Mouse (Mus musculus): ENCODE data around the gene H6pd. TPM values are rescaled to one million over a fixed set of nuclear protein-coding genes. Genes with fewer than 3 reads are reported as not detected.

The H6pd gene
- total RNA-seq, 2 experiments from 2014 or later: 11.6 to 16.0 TPM

GRCm38 (mm10) chr4:150005231-150005630 lies 3.6 kb downstream of the H6pd start:
- H3K27ac ChIP-seq: no peak overlapping the region
- no peak for DNase-seq (ENCODE audit: extremely low spot score in 1 of 2, low spot score in 2 of 2)
- intact Hi-C loops (cut with DNase I): no loop called here
- no peak overlapping the region for H3K4me3 ChIP-seq
- TF ChIP-seq CTCF (IDR thresholded peaks at IDR 0.05): no peak

GRCm38 (mm10) chr4:150003641-150004040 lies 5.2 kb downstream of the H6pd start:
- intact Hi-C loops (cut with DNase I): no loop called here
- no peak overlapping the region for H3K27ac ChIP-seq
- no peak for DNase-seq (ENCODE audit: extremely low spot score in 1 of 2, low spot score in 2 of 2)
- no peak overlapping the region for H3K4me3 ChIP-seq
- TF ChIP-seq CTCF (IDR thresholded peaks at IDR 0.05): no peak

GRCm38 (mm10) chr4:150003021-150003580 lies 5.7 kb downstream of the H6pd start:
- DNase-seq (ENCODE audit: extremely low spot score in 1 of 2, low spot score in 2 of 2): no peak
- Histone ChIP-seq H3K4me3 (no peak overlapping the region), H3K27ac (no peak overlapping the region)
- TF ChIP-seq CTCF (IDR thresholded peaks at IDR 0.05): no peak
- intact Hi-C loops (cut with DNase I): no loop called here

- DNase-seq (ENCODE audit: extremely low spot score in 1 of 2, low spot score in 2 of 2): no peak
- no peak overlapping the region for H3K4me3 ChIP-seq
- intact Hi-C loops (cut with DNase I): no loop called here
- no peak overlapping the region for H3K27ac ChIP-seq
- TF ChIP-seq CTCF (IDR thresholded peaks at IDR 0.05): no peak
These were observed 6.7 kb downstream of the H6pd start for GRCm38 (mm10) chr4:150002021-150002528.

GRCm38 (mm10) chr4:150001221-150001860 lies 7.5 kb downstream of the H6pd start:
- Histone ChIP-seq H3K27ac (no peak overlapping the region), H3K4me3 (no peak overlapping the region)
- intact Hi-C loops (cut with DNase I): no loop called here
- TF ChIP-seq CTCF (IDR thresholded peaks at IDR 0.05): no peak
- DNase-seq (ENCODE audit: extremely low spot score in 1 of 2, low spot score in 2 of 2): no peak

- intact Hi-C loops (cut with DNase I): no loop called here
- no peak overlapping the region for H3K27ac ChIP-seq
- H3K4me3 ChIP-seq: no peak overlapping the region
- DNase-seq (ENCODE audit: extremely low spot score in 1 of 2, low spot score in 2 of 2): no peak
- TF ChIP-seq CTCF (IDR thresholded peaks at IDR 0.05): no peak
These were observed 8.8 kb downstream of the H6pd start for GRCm38 (mm10) chr4:149999931-150000555.

- no peak overlapping the region for H3K27ac ChIP-seq
- no peak for DNase-seq (ENCODE audit: extremely low spot score in 1 of 2, low spot score in 2 of 2)
- no peak for TF ChIP-seq CTCF (IDR thresholded peaks at IDR 0.05)
- intact Hi-C loops (cut with DNase I): no loop called here
- no peak overlapping the region for H3K4me3 ChIP-seq
These were observed 9.3 kb downstream of the H6pd start for GRCm38 (mm10) chr4:149999510-149999900.

GRCm38 (mm10) chr4:149998786-149999509 lies 9.9 kb downstream of the H6pd start:
- no peak for DNase-seq (ENCODE audit: extremely low spot score in 1 of 2, low spot score in 2 of 2)
- no peak for TF ChIP-seq CTCF (IDR thresholded peaks at IDR 0.05)
- no peak overlapping the region for H3K4me3 ChIP-seq
- intact Hi-C loops (cut with DNase I): no loop called here
- H3K27ac ChIP-seq: no peak overlapping the region

- DNase-seq (ENCODE audit: extremely low spot score in 1 of 2, low spot score in 2 of 2): no peak
- Histone ChIP-seq H3K27ac (no peak overlapping the region), H3K4me3 (no peak overlapping the region)
- intact Hi-C loops (cut with DNase I): no loop called here
- no peak for TF ChIP-seq CTCF (IDR thresholded peaks at IDR 0.05)
These were observed 10.8 kb downstream of the H6pd start for GRCm38 (mm10) chr4:149997999-149998398.

GRCm38 (mm10) chr4:149996440-149996839 lies 12.4 kb downstream of the H6pd start:
- intact Hi-C loops (cut with DNase I): no loop called here
- no peak overlapping the region for H3K27ac ChIP-seq
- H3K4me3 ChIP-seq: no peak overlapping the region
- TF ChIP-seq CTCF (IDR thresholded peaks at IDR 0.05): no peak
- DNase-seq (ENCODE audit: extremely low spot score in 1 of 2, low spot score in 2 of 2): no peak

- TF ChIP-seq CTCF (IDR thresholded peaks at IDR 0.05): no peak
- Histone ChIP-seq H3K27ac (no peak overlapping the region), H3K4me3 (no peak overlapping the region)
- DNase-seq (ENCODE audit: extremely low spot score in 1 of 2, low spot score in 2 of 2): no peak
- intact Hi-C loops (cut with DNase I): no loop called here
These were observed 12.9 kb downstream of the H6pd start for GRCm38 (mm10) chr4:149995911-149996310.

GRCm38 (mm10) chr4:149994218-149994617 lies 14.6 kb downstream of the H6pd start:
- Histone ChIP-seq H3K27ac (no peak overlapping the region), H3K4me3 (no peak overlapping the region)
- intact Hi-C loops (cut with DNase I): no loop called here
- TF ChIP-seq CTCF (IDR thresholded peaks at IDR 0.05): no peak
- DNase-seq (ENCODE audit: extremely low spot score in 1 of 2, low spot score in 2 of 2): no peak

Measured in left cerebral cortex, adult 2 months (tissue).